Mouse (Mus musculus) NIH3T3 (cell line): ENCODE data around the gene Ldlrad3.
A peak's percentile ranks its signal among the peaks of the same experiment; 100 is the strongest.

ENCODE experiments used
- DNase-seq: peaks from one replicate; pipeline ENCODE4 v3.0.0-alpha.2; 2012; ENCODE audit warnings: low read depth

The Ldlrad3 gene

DNA sequence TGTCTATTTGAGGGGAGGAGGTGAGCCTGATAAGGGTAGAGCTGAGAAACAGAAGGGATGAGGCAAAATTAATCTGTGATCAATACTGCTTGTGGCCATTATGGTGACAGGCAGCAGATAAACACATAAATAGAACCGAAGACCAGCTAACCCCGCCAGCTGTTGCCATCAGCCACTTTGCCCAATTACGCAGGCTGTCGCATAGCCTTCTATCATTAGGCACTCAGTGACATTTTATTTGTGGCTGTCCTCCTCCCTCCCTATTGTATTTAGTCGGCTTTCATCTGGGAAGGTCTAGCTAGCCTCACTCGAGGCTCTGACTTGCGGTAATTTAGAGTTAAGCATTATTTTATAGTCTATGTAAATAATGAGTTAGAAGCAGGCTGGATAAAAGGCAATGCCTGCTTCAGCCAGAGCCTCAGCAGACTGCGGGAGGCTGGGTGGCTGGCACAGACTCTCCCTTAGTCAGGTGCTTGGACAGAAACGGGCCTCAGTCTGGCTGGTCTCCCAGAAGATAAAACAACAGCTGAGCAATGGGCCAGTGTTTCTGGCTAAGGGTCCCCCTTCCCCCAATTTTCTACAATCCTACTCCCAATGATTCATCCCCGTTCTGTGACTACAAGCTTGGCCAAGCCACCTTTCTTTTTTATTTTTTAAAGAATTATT, 147.8 kb downstream of the Ldlrad3 start:
- peak; percentile 94 for DNase-seq

DNA sequence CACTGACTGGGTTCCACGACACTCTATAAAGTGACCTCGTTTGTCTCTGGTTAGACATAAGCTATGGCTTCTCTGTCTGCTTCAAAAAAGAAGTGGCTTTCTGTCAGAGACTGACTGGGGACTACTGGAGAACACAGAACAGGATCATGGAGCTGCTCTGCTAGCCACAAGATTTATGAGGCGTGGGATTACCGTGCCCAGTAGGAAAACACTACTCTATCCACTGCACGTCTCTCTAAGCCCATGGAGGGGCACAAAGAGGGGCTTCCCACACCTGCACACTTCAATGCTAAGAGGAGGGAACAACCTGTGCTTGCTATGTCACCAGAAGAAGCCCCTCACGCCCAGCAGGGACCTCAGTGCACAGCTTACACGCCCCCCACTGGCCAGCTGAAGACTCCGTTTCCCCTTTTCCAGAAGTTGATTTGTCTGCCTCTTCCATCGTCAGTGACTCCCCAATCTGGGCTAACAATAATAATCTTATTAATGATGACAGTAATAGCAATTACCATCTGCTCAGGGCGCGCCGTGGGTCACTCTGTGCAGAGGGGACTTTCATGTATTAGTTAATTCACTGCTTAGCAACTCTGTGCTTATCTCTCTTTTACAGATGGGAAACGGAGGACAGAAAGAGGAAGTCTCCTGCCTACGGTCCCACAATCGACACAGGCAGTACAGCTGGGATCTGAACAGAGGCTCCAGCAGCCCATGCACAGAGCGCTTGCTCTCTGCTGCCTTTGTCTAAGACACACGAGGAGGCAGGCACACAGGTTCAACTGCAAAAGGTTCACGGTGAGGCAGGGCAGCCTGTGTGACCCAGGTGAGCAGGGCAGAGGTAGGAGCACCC, 149.3 kb downstream of the Ldlrad3 start:
- no peak for DNase-seq

DNA sequence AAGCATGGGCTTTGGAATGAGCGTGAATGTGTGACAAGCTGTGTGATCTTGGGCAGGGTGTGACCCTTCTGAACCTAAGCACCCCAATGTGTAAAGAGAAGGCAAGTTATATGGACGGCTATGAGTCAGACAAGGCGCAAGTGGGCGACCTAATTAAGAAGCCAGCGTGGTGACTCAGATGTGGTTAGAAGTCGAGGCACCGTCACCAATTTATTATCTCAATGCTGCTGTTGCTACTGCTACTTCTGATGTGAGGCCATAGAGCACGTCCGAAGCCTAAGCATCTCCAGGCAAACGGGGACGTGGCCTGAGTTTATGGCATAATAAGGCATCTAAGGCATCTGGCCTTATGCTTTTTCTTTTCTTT, 151.7 kb downstream of the Ldlrad3 start:
- peak; percentile 31 for DNase-seq

DNA sequence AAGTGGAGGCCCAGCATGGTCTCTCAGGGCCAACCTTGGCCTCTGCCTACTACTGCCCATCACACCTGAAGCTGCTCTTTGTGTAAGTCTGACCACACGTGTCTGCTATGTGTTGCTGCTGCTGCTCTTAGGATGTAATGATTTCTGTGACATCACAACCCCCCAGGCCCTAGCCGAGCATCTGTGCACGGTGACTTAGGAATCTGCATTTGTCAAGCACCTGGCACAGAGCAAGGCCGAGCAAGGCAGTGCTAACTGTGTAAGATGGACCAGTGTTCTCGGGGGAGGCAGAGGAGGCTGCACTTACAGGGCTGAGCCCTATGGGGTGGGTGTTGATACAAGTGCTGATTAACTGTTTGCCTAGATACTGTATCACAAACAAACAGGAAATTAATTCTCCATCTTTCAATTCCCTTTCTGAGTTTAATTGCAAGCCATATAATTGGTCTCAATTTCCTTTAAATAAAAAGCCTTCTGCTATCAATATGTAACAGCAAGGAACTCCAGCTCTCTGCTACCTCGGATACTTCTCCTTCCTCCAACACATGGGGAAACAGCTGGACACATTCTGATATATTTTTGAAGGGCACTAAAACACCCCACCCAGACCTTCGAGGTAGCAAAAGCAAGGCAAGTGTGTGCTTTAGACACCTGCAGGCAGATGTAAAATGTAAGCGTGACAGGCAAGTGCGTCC, 152.2 kb downstream of the Ldlrad3 start:
- DNase-seq: no peak

DNA sequence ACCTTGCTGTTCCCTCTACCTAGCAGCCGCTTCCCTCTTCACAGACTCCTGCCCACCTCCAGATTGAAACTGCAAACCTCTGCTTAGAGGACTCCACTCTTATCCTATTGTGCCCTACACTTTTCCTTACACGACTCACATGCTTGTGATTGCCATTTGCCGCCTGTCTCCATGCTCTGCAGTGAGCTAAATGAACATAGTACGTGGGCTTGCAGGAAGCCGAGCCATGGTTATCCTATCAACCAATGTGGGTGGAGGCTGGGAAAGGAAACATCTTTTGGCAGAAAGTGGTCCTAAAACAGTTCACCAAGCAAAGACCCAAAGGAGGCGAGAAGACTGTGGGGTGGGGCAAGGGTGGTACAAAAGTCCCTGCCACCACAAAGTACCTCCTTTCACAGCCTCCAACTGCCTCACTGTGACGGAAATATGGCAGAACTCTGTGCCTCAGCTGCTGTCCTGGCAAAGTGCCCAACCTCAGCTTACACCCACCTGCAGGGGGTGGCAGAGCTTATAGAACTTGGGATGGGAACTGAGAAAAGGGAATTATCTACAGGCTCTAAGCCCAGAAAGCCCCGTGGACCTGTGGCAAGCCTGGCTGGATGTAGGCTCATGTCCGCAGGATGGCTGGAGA, 153.4 kb downstream of the Ldlrad3 start:
- peak; percentile 23 for DNase-seq

DNA sequence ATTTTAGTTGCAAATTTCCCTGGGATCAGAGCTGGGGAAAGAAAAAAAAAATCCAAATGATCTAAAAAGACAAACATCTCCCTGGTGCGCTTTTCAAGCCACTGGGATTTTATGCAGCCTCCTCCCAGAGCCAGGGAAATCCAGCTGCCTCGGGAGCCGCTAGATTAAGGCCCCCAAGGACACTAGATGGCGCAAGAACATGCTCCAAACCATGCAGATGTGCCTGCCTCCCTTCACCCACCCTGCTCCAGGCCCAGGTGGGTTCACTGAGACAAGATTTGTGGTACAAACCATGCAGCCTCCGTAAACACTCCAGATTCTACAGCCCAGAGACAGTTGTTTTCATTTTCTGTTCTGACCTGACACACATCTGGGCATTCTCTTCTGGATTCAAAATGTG, 155.5 kb downstream of the Ldlrad3 start:
- DNase-seq: peak; percentile 81

DNA sequence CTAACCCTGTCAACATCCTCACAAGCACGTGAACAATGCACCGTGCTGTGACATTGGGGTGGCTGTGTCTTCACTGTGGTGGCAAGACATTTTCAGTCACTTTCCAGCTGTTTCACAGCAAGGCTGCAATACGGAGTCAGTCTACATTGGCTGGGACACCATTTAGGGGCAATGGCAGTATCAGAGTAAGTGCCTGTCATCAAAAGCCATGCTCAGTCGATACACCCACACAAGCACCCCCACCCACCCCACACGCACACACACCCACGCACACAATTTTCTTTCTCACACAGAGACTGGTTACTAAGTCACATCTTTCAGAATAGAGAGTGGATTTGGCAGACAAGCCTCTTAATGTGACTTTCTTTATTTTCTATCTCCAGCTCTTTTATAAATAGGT, 156.0 kb downstream of the Ldlrad3 start:
- DNase-seq: no peak

DNA sequence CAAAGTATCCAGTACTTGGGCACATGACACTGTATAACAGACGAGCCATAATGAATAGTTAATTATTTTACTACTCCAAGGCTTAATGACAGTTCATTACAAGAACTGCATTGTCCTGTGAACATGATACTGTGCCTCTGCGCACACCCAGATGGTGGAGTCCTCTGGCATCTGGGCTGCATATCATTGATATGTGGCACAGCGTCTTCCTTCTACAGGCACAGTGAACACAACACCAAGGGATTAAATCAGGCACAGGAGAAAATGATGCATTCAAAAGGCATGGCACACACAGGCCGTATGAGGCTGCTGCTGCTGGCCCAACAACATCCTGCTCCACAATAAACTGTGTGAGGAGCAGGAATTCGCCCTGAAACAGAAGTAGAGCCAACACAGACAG, 156.5 kb downstream of the Ldlrad3 start:
- no peak for DNase-seq

DNA sequence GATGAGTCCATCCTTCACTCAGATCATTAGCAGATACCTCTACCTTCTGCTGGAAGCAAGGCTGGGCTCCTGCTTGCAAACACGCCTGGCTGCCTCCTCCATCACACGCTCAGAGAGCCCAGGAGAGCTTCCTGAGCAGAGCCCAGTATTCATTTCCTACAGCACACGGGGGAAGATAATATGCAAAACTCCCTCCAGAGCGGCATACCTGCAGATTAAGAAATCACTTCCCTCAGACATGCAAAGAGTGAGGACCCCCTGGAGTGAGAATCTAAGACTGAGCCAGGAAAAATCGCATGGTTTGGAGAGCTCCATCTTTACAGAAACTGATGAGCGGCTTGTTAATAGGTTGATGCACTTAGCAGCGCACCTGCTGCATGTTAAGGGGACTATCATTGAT, 158.9 kb downstream of the Ldlrad3 start:
- DNase-seq: no peak

DNA sequence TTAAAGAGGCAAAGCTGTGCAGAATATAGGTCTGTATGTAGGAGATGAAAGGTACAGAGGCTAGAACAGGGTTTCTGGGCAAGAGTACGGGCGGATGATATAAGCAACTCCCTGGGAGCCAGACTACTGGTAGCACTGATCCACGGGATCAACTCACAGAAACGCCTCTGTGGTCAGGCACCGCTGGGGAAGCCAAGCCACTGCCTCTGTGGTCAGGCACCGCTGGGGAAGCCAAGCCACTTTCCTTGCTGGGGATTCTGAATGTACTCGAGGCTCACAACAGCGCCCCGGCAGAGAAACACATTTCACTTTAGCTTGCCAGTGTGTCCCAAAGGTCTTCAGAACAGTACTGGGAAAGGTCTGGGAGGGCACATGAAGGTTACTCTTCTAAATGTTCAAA, 160.0 kb downstream of the Ldlrad3 start:
- DNase-seq: no peak

DNA sequence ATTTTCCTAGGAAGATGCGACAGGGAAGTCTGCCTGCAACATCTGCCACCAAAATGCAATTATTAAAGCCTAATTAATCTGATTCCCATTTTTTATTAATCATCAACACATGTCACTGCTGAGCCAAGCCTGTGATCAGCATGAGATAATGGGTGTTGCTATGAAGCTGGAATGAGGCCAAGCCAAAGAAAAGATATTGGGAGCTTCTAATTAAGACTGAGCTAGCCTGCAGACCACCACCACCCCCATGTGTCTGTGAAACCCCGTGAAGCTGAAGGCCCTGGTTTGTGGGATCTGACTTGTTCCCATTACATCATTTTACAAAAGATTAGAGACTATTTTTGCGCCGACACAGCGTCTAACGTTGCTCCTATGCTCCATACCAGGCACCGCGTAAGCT, 161.7 kb downstream of the Ldlrad3 start:
- DNase-seq: no peak

DNA sequence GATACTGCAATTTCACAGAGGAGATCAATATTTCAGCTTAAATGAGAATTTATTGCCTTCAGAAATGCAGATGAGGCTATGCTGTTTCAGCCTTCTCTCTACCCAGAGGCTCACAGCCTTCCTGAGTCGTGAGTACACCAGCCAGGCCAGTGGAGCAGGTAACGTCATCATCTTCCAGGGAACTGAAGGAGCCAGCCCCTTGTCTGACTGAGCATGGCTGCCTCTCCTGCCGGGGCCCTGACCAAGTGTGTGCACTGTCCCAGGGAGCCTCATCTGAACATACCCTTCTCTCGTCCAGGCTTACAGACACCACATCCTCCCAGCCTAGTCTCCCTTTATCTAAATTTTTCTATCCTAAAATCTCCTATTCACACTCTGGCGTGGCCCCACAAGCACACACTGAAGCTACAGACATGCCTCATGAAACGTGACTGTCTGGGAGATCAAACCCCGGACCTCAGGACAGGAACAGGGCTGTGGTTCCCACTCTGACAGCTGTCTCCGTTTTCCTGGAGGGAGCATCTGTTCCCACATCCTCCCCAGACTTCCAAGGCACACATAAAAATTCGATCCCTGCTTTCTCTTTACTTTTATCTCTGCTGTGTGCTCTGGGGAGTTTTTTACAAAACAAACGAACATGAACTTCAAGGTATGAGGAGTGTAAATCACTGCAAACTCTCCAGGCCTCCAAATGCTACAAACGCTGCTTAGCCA, 164.7 kb downstream of the Ldlrad3 start:
- no peak for DNase-seq

DNA sequence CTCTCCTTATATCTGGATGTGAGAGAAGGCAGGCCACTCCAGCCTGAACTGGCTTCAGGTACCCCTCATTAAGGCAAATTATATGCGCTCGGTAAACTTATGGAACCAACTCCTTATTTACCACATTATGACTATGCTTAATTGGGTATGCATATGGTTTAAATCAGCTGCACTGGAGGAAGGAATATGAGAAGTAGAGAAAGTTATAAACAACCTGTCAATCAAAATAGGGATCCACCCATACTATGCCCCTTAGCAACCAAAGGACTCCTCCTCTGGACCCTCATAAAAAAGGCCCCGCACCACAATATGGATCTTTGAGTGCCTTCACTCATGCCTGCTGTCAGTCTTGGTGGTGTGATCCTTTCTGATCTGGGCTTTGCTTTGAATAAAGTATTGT, 165.6 kb downstream of the Ldlrad3 start:
- no peak for DNase-seq

DNA sequence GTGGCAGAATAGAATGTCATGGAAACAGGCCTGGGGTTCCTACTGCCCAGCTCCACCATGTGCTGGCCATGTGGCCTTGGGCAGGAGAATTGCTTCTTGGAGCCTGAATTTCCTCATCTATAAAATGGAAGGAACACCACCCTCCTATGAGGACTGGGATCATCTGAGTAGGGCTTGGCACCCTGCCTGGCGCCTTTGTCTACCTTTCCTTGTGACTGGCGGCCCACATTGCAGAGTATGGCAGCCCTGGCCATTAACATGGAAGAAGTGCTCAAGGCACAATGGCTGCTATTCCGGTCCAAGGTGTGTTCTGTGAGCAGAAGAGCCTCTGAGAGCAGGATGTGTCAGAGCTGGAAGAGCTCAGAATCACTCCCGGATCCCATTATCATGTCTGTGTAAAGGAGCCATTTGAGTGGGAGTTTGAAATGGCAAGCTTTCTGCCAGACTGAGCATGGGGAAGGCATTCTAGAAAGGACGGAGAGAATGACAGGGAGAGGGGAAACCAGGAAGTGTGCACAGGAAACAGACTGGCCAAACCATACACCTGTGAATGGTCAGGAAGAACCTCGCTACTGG, 171.6 kb downstream of the Ldlrad3 start:
- DNase-seq: no peak

DNA sequence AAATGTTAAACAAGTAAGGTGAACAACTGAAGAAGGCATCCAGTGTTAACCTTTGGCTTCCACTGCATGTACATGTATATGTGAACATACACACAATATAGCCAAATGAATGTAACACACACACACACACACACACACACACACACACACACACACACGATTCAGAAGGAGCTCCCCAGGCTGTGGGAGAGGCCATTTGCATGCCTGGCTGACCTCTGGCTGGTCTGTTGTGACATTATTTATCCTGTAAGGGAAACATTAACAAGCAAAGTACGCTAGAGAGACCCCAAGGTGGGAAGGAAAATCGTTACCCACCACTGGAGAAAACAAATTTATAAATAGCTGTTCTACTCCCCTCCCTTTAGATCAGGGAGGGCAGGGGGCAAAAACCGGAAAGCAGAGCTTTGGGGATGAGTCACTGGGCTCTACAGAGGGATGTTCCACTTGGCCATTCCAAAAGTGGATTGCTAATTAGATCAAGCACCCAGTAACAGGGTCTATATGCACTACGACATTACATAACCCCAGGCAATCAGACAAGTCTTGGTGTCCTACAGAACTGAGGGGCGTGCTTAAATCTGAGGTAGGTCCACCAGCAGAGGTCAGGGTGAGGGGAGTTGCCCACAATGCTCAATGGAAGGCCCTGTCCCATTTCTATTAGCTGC, 174.7 kb downstream of the Ldlrad3 start:
- DNase-seq: no peak

DNA sequence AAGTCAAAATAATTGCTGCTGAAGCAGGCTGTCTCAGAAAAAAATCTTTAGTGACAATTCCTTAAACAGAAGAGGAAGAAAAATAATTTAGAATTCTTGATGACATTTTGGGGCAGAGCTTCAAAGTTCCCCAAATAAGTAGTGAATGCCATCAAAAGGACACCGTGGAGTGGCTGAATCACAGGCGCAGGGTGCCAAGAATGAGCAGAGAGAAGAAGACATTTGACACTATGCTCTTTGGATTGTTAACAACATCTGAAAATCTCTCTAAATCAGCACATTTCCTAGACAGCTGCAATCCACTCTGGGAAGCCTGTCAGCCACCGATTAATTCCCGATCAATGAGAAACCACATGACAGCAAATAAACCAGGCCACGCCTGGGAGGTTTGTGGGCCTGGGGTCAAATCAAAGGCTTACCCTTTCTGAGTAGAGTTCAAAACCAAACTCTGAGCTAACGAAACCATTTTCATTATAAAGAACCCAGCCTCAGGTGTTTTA, 176.4 kb downstream of the Ldlrad3 start:
- no peak for DNase-seq

DNA sequence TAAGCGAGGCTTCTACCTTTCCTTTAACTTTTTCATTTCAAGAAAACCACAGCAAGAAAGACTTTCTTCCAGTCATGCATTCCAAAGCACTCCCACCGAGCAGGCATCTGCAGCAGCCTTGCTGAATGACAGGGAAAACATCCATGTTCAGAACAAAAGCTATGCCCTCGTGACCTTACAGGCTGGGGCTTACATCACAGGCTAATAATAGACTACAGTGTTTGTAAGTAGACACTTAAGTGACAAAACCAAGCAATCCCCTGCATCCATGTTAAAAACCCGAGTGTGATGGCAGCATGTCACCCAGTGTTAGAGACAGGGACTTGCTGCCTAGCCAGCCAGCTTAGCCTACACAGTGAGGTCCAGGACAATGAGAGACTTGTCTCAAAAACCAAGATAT, 180.0 kb downstream of the Ldlrad3 start:
- peak; percentile 57 for DNase-seq

DNA sequence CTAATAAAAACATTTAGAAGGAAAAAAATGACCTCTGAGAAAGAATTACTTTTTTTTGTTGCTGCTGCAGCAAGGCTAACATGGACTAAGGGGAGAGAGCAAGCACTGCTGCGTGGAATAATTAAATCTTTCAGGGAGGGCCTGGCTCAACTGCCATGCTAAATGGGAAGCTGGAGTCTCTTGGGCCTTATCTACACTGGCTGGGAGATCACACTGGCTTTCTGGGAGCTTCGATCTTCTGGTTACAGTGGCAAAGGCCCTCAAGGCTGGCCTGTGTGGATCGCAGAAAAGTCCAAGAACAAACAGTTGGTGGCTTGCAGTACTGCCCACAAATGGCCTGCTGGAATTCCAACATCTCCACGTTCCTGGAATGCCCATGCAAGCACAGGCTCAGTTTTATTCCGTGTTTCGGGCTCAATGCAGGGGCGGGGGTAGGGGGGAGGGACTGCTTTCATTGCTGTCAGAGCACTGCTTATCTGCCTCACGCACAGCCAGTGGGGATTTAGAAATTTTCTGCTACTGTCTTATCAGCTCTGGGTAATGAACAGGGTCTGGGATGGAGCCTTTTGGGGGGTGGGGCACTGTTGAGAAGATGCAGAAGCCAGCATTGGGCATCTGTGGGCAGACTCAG, 180.7 kb downstream of the Ldlrad3 start:
- DNase-seq: no peak

DNA sequence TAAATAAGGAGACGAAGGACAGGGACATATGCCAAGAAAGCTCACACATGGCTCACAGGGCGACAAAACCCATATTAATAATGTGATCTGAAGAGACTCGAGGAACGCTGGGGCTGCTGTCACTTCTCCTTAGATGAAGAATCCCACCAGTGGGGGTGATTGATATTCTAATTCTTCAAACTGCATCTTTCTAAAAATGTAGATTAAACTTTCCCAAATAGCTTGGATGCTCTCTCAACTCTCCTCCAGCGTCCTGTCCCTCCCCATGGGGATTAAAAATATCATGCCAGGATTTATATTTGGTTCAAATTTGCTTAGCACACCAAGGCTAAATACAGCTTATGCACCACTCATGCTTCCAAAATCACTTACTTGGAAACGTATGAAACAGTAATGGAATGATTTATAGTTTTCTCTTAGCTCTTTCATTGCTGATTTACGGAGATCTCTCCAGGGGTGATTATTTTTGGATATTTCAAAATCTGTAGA, 182.4 kb downstream of the Ldlrad3 start:
- peak; percentile 59 for DNase-seq
